7 mouse cellular contexts compared by ENCODE assay signal in the genomic region with DNA sequence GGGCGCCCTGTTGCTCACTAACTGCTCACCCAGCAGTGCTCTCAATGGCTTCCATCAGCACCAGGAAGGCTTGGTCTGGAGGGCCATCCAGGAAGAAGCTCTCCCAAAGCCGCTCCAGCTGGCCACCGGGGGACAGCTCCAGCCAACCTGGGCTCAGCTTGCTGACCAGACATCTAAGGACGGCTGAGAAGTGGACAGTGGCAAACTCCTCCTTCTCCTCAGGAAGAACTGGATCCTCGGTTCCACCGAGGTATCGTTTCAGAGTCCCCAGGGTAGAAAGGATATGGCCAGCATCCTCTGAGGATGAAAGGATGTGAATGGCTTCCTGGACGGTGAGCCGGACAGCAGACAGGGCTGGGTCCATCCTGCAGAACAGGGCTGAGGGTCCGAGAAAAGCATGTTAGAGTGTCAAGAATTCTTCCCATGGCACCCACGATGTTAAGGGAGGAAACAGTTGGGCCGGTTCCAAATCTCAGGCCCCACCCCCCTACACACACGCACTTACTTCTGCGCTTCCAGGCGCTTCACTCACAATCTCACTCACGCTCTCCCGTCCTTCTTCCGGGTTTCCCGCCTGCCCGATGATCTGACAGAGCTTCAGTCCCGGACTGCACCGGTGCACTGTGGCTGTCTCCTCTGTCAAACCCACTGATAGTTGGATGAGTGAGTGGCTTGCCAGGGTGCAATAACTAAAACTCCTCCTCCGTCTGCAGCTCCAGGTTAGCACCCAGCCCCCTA. TPM values are rescaled to one million over a fixed set of nuclear protein-coding genes. Genes with fewer than 3 reads are reported as not detected.
DNase-seq lines count a peak whose midpoint lies in the region; ATAC-seq lines count a peak whose summit lies in the region.

No protein-coding gene starts in this region.

- H3K4me3 ChIP-seq in lung, embryonic 16.5 days (ENCODE audit: low read length): peak overlapping the region; percentile 73
- peak overlapping the region; percentile 53 for H3K4me3 ChIP-seq in heart, embryonic 12.5 days
- peak overlapping the region; percentile 54 for H3K4me3 ChIP-seq in limb, embryonic 15.5 days
- peak overlapping the region; percentile 47 for H3K4me3 ChIP-seq in neural tube, embryonic 14.5 days (ENCODE audit: low read depth, low read length)

- DNase-seq in lung, postnatal 14 days: no peak
- peak; percentile 57 for DNase-seq in brain, adult 2 months (ENCODE audit: low read depth, low spot score)
- no peak for DNase-seq in frontal cortex, postnatal 25 days (ENCODE audit: low spot score in 2 of 2)

- no peaks in the 10 kb centered on the region for H3K9me3 ChIP-seq in lung, embryonic 16.5 days (ENCODE audit: control insufficient read depth, low read length)
- no peaks in the 10 kb centered on the region for H3K9me3 ChIP-seq in heart, embryonic 12.5 days (replicated peaks)
- H3K9me3 ChIP-seq in limb, embryonic 15.5 days: no peaks in the 10 kb centered on the region
- H3K9me3 ChIP-seq in neural tube, embryonic 14.5 days (ENCODE audit: control insufficient read depth, low read length): no peaks in the 10 kb centered on the region

- 0 out of 2 replicates have a peak, but pooled peaks cover 8% of the 10 kb centered on the region for H3K36me3 ChIP-seq in lung, embryonic 16.5 days (ENCODE audit: control insufficient read depth, insufficient read depth, low read length)
- H3K36me3 ChIP-seq in heart, embryonic 12.5 days: peaks cover 34% of the 10 kb centered on the region
- peaks cover 33% of the 10 kb centered on the region for H3K36me3 ChIP-seq in limb, embryonic 15.5 days
- peaks cover 13% of the 10 kb centered on the region; the same call in 1 of the 2 replicates for H3K36me3 ChIP-seq in neural tube, embryonic 14.5 days (ENCODE audit: control insufficient read depth, insufficient read depth, low read length)

- WGBS in lung, embryonic 16.5 days: 7% methylated on average over 23 of the region's 23 CpGs
- WGBS in heart, embryonic 12.5 days: 12% methylated on average over 23 of the region's 23 CpGs
- whole genome bisulfite sequencing in limb, embryonic 15.5 days: 11% methylated on average over 23 of the region's 23 CpGs
- WGBS in neural tube, embryonic 14.5 days: 12% methylated on average over 23 of the region's 23 CpGs

- peak overlapping the region; percentile 83 for H3K9ac ChIP-seq in lung, embryonic 16.5 days (ENCODE audit: low read length)
- peak overlapping the region; percentile 80 for H3K9ac ChIP-seq in heart, embryonic 12.5 days
- peak overlapping the region; percentile 56 for H3K9ac ChIP-seq in limb, embryonic 15.5 days
- peak overlapping the region; percentile 46 for H3K9ac ChIP-seq in neural tube, embryonic 14.5 days (replicated peaks; ENCODE audit: low read depth, low read length)

- H3K27ac ChIP-seq in lung, embryonic 16.5 days (ENCODE audit: low read length): peak overlapping the region; percentile 94
- peak overlapping the region; percentile 86 for H3K27ac ChIP-seq in heart, embryonic 12.5 days (ENCODE audit: poor library complexity, severe bottlenecking)
- peak overlapping the region; percentile 96 for H3K27ac ChIP-seq in limb, embryonic 15.5 days
- H3K27ac ChIP-seq in neural tube, embryonic 14.5 days (ENCODE audit: low read depth, low read length): peak overlapping the region; percentile 90

- H3K4me2 ChIP-seq in lung, embryonic 16.5 days (ENCODE audit: low read depth, low read length): peak overlapping the region; percentile 94
- peak overlapping the region; percentile 92 for H3K4me2 ChIP-seq in heart, embryonic 12.5 days
- H3K4me2 ChIP-seq in limb, embryonic 15.5 days: peak overlapping the region; percentile 96
- H3K4me2 ChIP-seq in neural tube, embryonic 14.5 days (ENCODE audit: low read depth, low read length): peak overlapping the region; percentile 75

- no peaks in the 10 kb centered on the region; the same call in 1 of the 2 replicates for H3K27me3 ChIP-seq in lung, embryonic 16.5 days (ENCODE audit: control insufficient read depth, insufficient read depth, low read depth, low read length)
- no peaks in the 10 kb centered on the region for H3K27me3 ChIP-seq in heart, embryonic 12.5 days (replicated peaks)
- no peaks in the 10 kb centered on the region for H3K27me3 ChIP-seq in limb, embryonic 15.5 days
- no peaks in the 10 kb centered on the region for H3K27me3 ChIP-seq in neural tube, embryonic 14.5 days (ENCODE audit: control insufficient read depth, insufficient read depth, low read length)

- peak; percentile 60 for ATAC-seq in lung, embryonic 16.5 days (ENCODE audit: low read depth)
- ATAC-seq in heart, embryonic 12.5 days (ENCODE audit: insufficient number of reproducible peaks, low FRiP score): peak; percentile 59
- peak; percentile 7; the same call in 1 of the 2 replicates for ATAC-seq in limb, embryonic 15.5 days (ENCODE audit: insufficient number of reproducible peaks, low FRiP score, low TSS enrichment, low read depth)
- peak; percentile 60 for ATAC-seq in neural tube, embryonic 14.5 days (ENCODE audit: low read depth)

- H3K4me1 ChIP-seq in lung, embryonic 16.5 days (replicated peaks; ENCODE audit: control insufficient read depth, insufficient read depth, low read length): peaks cover 17% of the 10 kb centered on the region
- H3K4me1 ChIP-seq in heart, embryonic 12.5 days (replicated peaks): peaks cover 18% of the 10 kb centered on the region
- H3K4me1 ChIP-seq in limb, embryonic 15.5 days: peaks cover 18% of the 10 kb centered on the region
- H3K4me1 ChIP-seq in neural tube, embryonic 14.5 days (ENCODE audit: control insufficient read depth, insufficient read depth, low read length): peaks cover 8% of the 10 kb centered on the region

RNA-seq across cellular contexts. Expression of a gene that starts 0.7 kb away (rescaled TPM):
- polyA plus RNA-seq in lung, embryonic 16.5 days (2015; fragmentation: Nextera tagmentation; extraction: Ambion mirVana): 42.4 and 49.6 TPM in 2 replicates
- 23.5 and 30.7 TPM in 2 replicates for polyA plus RNA-seq in heart, embryonic 12.5 days (2016; fragmentation: Nextera tagmentation; extraction: Ambion mirVana)
- 39.1 and 41.6 TPM in 2 replicates for polyA plus RNA-seq in limb, embryonic 15.5 days (2015; fragmentation: Nextera tagmentation; extraction: Ambion mirVana)
- polyA plus RNA-seq in neural tube, embryonic 14.5 days (2014; fragmentation: Nextera tagmentation; extraction: Ambion mirVana): 46.4 and 51.6 TPM in 2 replicates

RNA-seq across cellular contexts. Expression of a gene that starts 5.5 kb away (rescaled TPM):
- 0.19 TPM in 1 of 2 replicates, not detected in the other for polyA plus RNA-seq in lung, embryonic 16.5 days (2015; fragmentation: Nextera tagmentation; extraction: Ambion mirVana)
- polyA plus RNA-seq in heart, embryonic 12.5 days (2016; fragmentation: Nextera tagmentation; extraction: Ambion mirVana): 0.27 TPM in 1 of 2 replicates, not detected in the other
- 6.1 and 6.6 TPM in 2 replicates for polyA plus RNA-seq in limb, embryonic 15.5 days (2015; fragmentation: Nextera tagmentation; extraction: Ambion mirVana)
- polyA plus RNA-seq in neural tube, embryonic 14.5 days (2014; fragmentation: Nextera tagmentation; extraction: Ambion mirVana): not detected in 2 replicates

RNA-seq across cellular contexts. Expression of a gene that starts 18.1 kb away (rescaled TPM):
- 22.1 and 22.5 TPM in 2 replicates for polyA plus RNA-seq in lung, embryonic 16.5 days (2015; fragmentation: Nextera tagmentation; extraction: Ambion mirVana)
- polyA plus RNA-seq in heart, embryonic 12.5 days (2016; fragmentation: Nextera tagmentation; extraction: Ambion mirVana): 19.5 and 21.1 TPM in 2 replicates
- polyA plus RNA-seq in limb, embryonic 15.5 days (2015; fragmentation: Nextera tagmentation; extraction: Ambion mirVana): 25.2 and 26.4 TPM in 2 replicates
- polyA plus RNA-seq in neural tube, embryonic 14.5 days (2014; fragmentation: Nextera tagmentation; extraction: Ambion mirVana): 26.3 and 26.7 TPM in 2 replicates

RNA-seq across cellular contexts. Expression of a gene that starts 31.7 kb away (rescaled TPM):
- 108 and 122 TPM in 2 replicates for polyA plus RNA-seq in lung, embryonic 16.5 days (2015; fragmentation: Nextera tagmentation; extraction: Ambion mirVana)
- polyA plus RNA-seq in heart, embryonic 12.5 days (2016; fragmentation: Nextera tagmentation; extraction: Ambion mirVana): 16.3 and 20.4 TPM in 2 replicates
- polyA plus RNA-seq in limb, embryonic 15.5 days (2015; fragmentation: Nextera tagmentation; extraction: Ambion mirVana): 22.3 and 25.3 TPM in 2 replicates
- polyA plus RNA-seq in neural tube, embryonic 14.5 days (2014; fragmentation: Nextera tagmentation; extraction: Ambion mirVana): 8.1 and 11.5 TPM in 2 replicates

RNA-seq across cellular contexts. Expression of a gene that starts 47.2 kb away (rescaled TPM):
- polyA plus RNA-seq in lung, embryonic 16.5 days (2015; fragmentation: Nextera tagmentation; extraction: Ambion mirVana): 0.73 and 1.1 TPM in 2 replicates
- polyA plus RNA-seq in heart, embryonic 12.5 days (2016; fragmentation: Nextera tagmentation; extraction: Ambion mirVana): not detected in 2 replicates
- 0.08 TPM in 1 of 2 replicates, not detected in the other for polyA plus RNA-seq in limb, embryonic 15.5 days (2015; fragmentation: Nextera tagmentation; extraction: Ambion mirVana)
- not detected in 2 replicates for polyA plus RNA-seq in neural tube, embryonic 14.5 days (2014; fragmentation: Nextera tagmentation; extraction: Ambion mirVana)

Comparison
In these comparisons a context has a peak if more than half of its experiments do, and no peak if none do; other contexts are left out.
1. ATAC-seq: peak in every context shown above with its lines; median percentile 60 in lung, embryonic 16.5 days; 60 in neural tube, embryonic 14.5 days; 59 in heart, embryonic 12.5 days; 7 in limb, embryonic 15.5 days.